Comparison of ENCODE assay signal across 31 mouse cellular contexts in the genomic region with DNA sequence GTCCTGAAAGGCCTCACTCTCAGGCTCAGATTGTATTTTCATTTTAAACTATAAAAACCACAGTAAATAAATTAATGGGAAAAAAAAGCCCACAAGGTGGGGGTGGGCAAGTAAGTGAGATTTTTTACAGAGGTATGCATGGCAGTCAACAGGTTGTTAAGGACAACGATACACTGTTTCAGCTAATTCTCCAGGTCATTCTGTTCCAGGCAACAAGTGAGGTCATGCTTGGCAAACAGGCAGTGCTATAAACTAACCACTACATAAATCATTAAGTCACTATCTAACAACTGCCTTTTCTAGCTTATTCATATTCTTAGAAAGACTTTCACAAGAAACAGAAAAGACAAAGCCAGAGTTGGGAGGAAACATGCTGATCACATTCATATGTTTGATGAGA. TPM values are rescaled to one million over a fixed set of nuclear protein-coding genes. Genes with fewer than 3 reads are reported as not detected.
DNase-seq lines count a peak whose midpoint lies in the region; ATAC-seq and TF ChIP-seq lines count a peak whose summit lies in the region.
"Had no signal": no experiment of that assay in that cellular context is flagged by ENCODE, and none has a peak within 500 bp of the region (broad histone marks: within the 10 kb centered on the region; RNA-seq: fewer than 3 reads in every experiment).

No protein-coding gene starts in this region.

- peak overlapping the region; percentile 53 for H3K27ac ChIP-seq in gastrocnemius, adult 2 months
- H3K27ac ChIP-seq: embryonic facial prominence, embryonic 13.5 days; forebrain, embryonic 12.5 days; heart, embryonic 13.5 days; hindbrain, postnatal 0 days; macrophage; midbrain, embryonic 10.5 days; neural tube, embryonic 13.5 days had no signal

- no peak for TF ChIP-seq CTCF in gastrocnemius, adult 2 months (IDR thresholded peaks at IDR 0.05)

- no peak for ATAC-seq in megakaryocyte progenitor cell, adult 5-6 weeks (replicated peaks; ENCODE audit: poor library complexity)
- ATAC-seq: hindbrain, postnatal 0 days; intestine, embryonic 16.5 days; lung, postnatal 0 days; midbrain, embryonic 16.5 days had no signal

- intact Hi-C loops in gastrocnemius, adult 2 months (cut with DNase I), result no loop called here

- H3K4me3 ChIP-seq in gastrocnemius, adult 2 months, result no peak overlapping the region
- H3K4me3 ChIP-seq: embryonic facial prominence, embryonic 13.5 days; erythroblast, embryonic 14.5 days; forebrain, embryonic 12.5 days; heart, embryonic 13.5 days; midbrain, embryonic 10.5 days; myocyte; neural tube, embryonic 13.5 days had no signal

- DNase-seq in adrenal gland, adult (ENCODE audit: inconsistent age in 2 of 2, low spot score in 1 of 2), result peak; percentile 48 to 82
- no peak for DNase-seq in adrenal gland, adult 18-20 months (ENCODE audit: low spot score in 2 of 2)
- DNase-seq in gastrocnemius, adult 2 months, result peak; percentile 48
- no peak for DNase-seq in gastrocnemius, postnatal 25 days
- DNase-seq in ovary, adult 18-20 months (ENCODE audit: low spot score), result peak; percentile 25
- DNase-seq in ovary, postnatal 10 days (ENCODE audit: low spot score), result no peak
- DNase-seq: cerebellum, adult 18-20 months; cerebellum, postnatal 25 days; embryo, embryonic 11 days; heart, adult 18-20 months; heart, postnatal 14 days; kidney, adult 9 months; kidney, postnatal 36 days; liver; thymus, postnatal 14 days had no signal

RNA-seq across cellular contexts. Expression of gene Asrgl1, which starts 5.4 kb away (rescaled TPM):
- total RNA-seq in adrenal gland, adult 18-20 months (2021), result 10 to 100 TPM; 11.8 to 14.1 TPM
- 10 to 100 TPM; 29.3 to 32.8 TPM for total RNA-seq in gastrocnemius, adult 2 months (2021)
- 10 to 100 TPM; 25.1 to 26.0 TPM for total RNA-seq in gastrocnemius, postnatal 25 days (2021)
- 26.8 and 31.4 TPM in 2 replicates for total RNA-seq in megakaryocyte progenitor cell, adult 5-6 weeks (2015)
- 22.7 and 26.7 TPM in 2 replicates for total RNA-seq in megakaryocyte progenitor cell, adult 5-6 weeks (2017)

RNA-seq across cellular contexts. Expression of gene Scgb1a1, which starts 42.2 kb away (rescaled TPM):
- total RNA-seq in adrenal gland, adult 18-20 months (2021), result not detected
- not detected for total RNA-seq in gastrocnemius, adult 2 months (2021)
- not detected for total RNA-seq in gastrocnemius, postnatal 25 days (2021)
- total RNA-seq in megakaryocyte progenitor cell, adult 5-6 weeks (2015), result not detected in 2 replicates
- not detected in 2 replicates for total RNA-seq in megakaryocyte progenitor cell, adult 5-6 weeks (2017)
- total RNA-seq: gastrocnemius, adult 8-10 months; hindbrain, postnatal 0 days; left cerebral cortex, adult 18-20 months; left cerebral cortex, postnatal 25 days had no signal

Comparison
In these comparisons a context has a peak if more than half of its experiments do, and no peak if none do; other contexts are left out.
1. DNase-seq: peak in adrenal gland, adult (2 of 2), gastrocnemius, adult 2 months (single experiment) and ovary, adult 18-20 months (single experiment); none in adrenal gland, adult 18-20 months (0 of 2), gastrocnemius, postnatal 25 days (single experiment) and ovary, postnatal 10 days (single experiment).